ENCODE assay signal across 2 mouse cellular contexts in genomic region chr14:20719767-20720166, GRCm38 (mm10).
TF ChIP-seq lines count a peak whose summit lies in the region.

No protein-coding gene starts in this region.

TF ChIP-seq in MEL, 35 proteins besides CTCF, POLR2A, EP300 and RAD21 (continued from another document):
- TF ChIP-seq BHLHE40 (IDR thresholded peaks at IDR 0.05; ENCODE audit: borderline replicate concordance, low read depth, low read length) (no peak), ZMIZ1 (IDR thresholded peaks at IDR 0.05; ENCODE audit: low read depth, low read length) (0 out of 2 replicates have a peak, but pooled peaks have one; percentile 49), POLR2AphosphoS2 (IDR thresholded peaks at IDR 0.05; ENCODE audit: low read length) (peak; percentile 70), MEF2A (IDR thresholded peaks at IDR 0.05; ENCODE audit: extremely low read depth, insufficient replicate concordance, low read depth, low read length, poor library complexity, severe bottlenecking) (no peak), CHD1 (IDR thresholded peaks at IDR 0.05; ENCODE audit: low read depth, low read length) (no peak)

TF ChIP-seq in myocyte, 11 proteins besides CTCF, POLR2A, EP300 and RAD21 (continued from another document):
- TF ChIP-seq E2F4 (IDR thresholded peaks at IDR 0.05; ENCODE audit: insufficient read depth) (no peak), MAX (IDR thresholded peaks at IDR 0.05; ENCODE audit: low read depth) (no peak)
